Mouse (Mus musculus) neural tube, embryonic 12.5 days (tissue): Measurements from ENCODE around the gene Anapc15. TPM values are rescaled to one million over a fixed set of nuclear protein-coding genes. Genes with fewer than 3 reads are reported as not detected.
"Not testable (repeated sequence)": the region's sequence is repeated elsewhere in the genome, so short reads cannot be mapped to it uniquely, and the experiment has no call there.

Experiments
- ATAC-seq: fragments of 200-750 bp; cut with Nextera tagmentation; 2 replicates; pipeline ENCODE4 v1.8.0; 2017; ENCODE audit warnings: low read depth, mild to moderate bottlenecking, moderate TSS enrichment, moderate library complexity; ENCODE audit not compliant: low FRiP score
- H3K27ac ChIP-seq: fragments of 300-500 bp; sonication (generic); 2 replicates; pipeline ENCODE4 v1.5.1; 2016
- H3K27me3 ChIP-seq: fragments of 300-500 bp; sonication (generic); replicated peaks from 2 replicates; pipeline ENCODE4 v1.6.1; 2016; ENCODE audit warnings: mild to moderate bottlenecking
- H3K36me3 ChIP-seq: fragments of 300-500 bp; sonication (generic); 2 replicates; pipeline ENCODE4 v1.6.1; 2016; ENCODE audit warnings: mild to moderate bottlenecking
- H3K4me1 ChIP-seq: fragments of 300-500 bp; sonication (generic); 2 replicates; pipeline ENCODE4 v1.6.1; 2016
- H3K4me2 ChIP-seq: fragments of 300-500 bp; sonication (generic); replicated peaks from 2 replicates; pipeline ENCODE4 v1.6.1; 2016; ENCODE audit warnings: mild to moderate bottlenecking
- H3K4me3 ChIP-seq: fragments of 300-500 bp; sonication (generic); 2 replicates; pipeline ENCODE4 v1.5.1; 2016
- H3K9ac ChIP-seq: fragments of 300-500 bp; sonication (generic); 2 replicates; pipeline ENCODE4 v1.6.1; 2016; ENCODE audit warnings: mild to moderate bottlenecking
- H3K9me3 ChIP-seq: fragments of 300-500 bp; sonication (generic); 2 replicates; pipeline ENCODE4 v1.6.1; 2016; ENCODE audit warnings: mild to moderate bottlenecking
- WGBS: fragments of 180-500 bp; shearing (Covaris S2); methylation state at CpG from one replicate; pipeline ENCODE4 v1.1.7; 2016; 5-methylcytosine and 5-hydroxymethylcytosine counted together
- microRNA-seq: library from miRNA; unstranded; fragments of <30 nt; microRNA quantifications from one replicate; pipeline ENCODE4, GENCODE M21; 2017
- polyA plus RNA-seq: library from polyadenylated mRNA; unstranded; fragments of >200 nt; fragmentation: Nextera tagmentation; extraction: Ambion mirVana; gene quantifications from 2 replicates; pipeline ENCODE4 v1.2.1, GENCODE M21; 2016

The Anapc15 gene
- polyA plus RNA-seq, 1 experiment from 2014 or later, result 86.0 TPM

DNA sequence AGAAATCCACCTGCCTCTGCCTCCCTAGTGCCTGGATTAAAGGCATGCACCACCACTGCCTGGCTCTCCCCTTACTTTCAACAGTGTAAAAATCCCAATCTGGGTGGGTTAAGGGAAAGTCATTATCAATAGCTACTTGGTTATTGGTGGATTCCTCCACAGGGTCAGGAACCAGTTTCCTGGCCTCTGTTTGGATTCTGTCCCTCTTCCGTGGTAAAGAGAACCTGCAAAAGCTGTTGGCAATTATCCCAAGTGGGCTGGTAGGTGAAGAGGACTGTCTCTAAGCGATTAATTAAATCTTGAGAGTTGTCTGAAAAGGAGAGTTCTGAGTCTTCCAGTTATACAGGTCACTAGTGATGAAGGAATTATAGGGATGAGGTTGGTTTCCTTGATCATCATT, 74.8 kb downstream of the Anapc15 start:
- no peak overlapping the region for H3K9ac ChIP-seq
- H3K27ac ChIP-seq, result no peak overlapping the region
- H3K4me2 ChIP-seq, result no peak overlapping the region
- no peaks in the 10 kb centered on the region for H3K9me3 ChIP-seq
- peaks cover 15% of the 10 kb centered on the region for H3K4me1 ChIP-seq
- H3K4me3 ChIP-seq, result no peak overlapping the region
- WGBS, result 92% methylated on average over 2 of the region's 2 CpGs
- 0 out of 2 replicates have a peak, but pooled peaks cover 2% of the 10 kb centered on the region for H3K36me3 ChIP-seq
- no peak for ATAC-seq
- H3K27me3 ChIP-seq, result no peaks in the 10 kb centered on the region

DNA sequence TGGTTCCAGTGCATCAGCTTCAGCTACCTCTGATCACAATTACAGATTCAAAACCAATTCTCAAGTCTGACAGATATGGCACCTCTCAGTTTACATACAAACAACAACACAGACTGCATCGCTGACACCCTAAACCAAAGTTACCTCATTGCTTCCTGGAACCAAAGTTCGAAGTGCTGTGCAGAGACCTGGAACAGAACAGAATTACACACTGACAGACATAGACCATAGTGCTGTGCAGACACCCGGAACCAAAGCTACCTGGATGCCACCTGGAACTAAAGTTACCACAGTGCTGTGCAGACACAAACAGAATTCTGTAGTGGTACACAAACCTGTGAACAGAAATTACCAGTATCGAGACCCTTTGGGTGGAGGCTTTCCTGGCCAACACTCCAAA, 76.2 kb downstream of the Anapc15 start:
- Histone ChIP-seq H3K27ac (no peak overlapping the region), H3K36me3 (0 out of 2 replicates have a peak, but pooled peaks cover 2% of the 10 kb centered on the region), H3K9me3 (no peaks in the 10 kb centered on the region), H3K4me3 (no peak overlapping the region), H3K4me1 (peaks cover 12% of the 10 kb centered on the region), H3K9ac (no peak overlapping the region), H3K4me2 (no peak overlapping the region), H3K27me3 (no peaks in the 10 kb centered on the region)
- no peak for ATAC-seq
- WGBS, result 96% methylated on average over 4 of the region's 4 CpGs

DNA sequence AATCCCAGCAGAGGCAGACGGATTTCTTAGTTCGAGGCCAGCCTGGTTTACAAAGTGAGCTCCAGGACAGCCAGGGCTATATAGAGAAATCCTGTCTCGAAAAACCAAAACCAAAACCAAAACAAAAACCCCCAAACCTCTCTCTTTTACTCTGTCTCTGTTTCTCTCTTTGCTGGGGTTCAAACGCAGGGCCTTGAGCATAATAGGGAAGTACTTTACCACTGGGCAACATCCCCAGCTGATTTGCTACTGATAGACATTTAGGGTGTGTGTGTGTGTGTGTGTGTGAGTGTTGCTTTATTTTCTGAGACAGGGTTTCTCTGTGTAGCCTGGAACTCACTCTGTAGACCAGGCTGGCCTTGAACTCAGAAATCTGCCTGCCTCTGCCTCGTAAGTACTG, 85.5 kb downstream of the Anapc15 start:
- H3K4me3 ChIP-seq, ATAC-seq, H3K4me1 ChIP-seq, H3K9ac ChIP-seq, H3K27ac ChIP-seq, H3K4me2 ChIP-seq, H3K36me3 ChIP-seq, H3K27me3 ChIP-seq, H3K9me3 ChIP-seq: not testable (repeated sequence)
- WGBS, result 94% methylated on average over 5 of the region's 5 CpGs

Small RNAs within 50 kb of the gene (microRNA-seq; reads per million reads assigned to microRNA genes)
- not detected for gene Gm22655

Other genes starting within 250 kb of the Anapc15 start
- 33.8 and 41.0 TPM in 2 replicates for gene Clpb, start 200.1 kb upstream of the Anapc15 start, polyA plus RNA-seq
- gene Phox2a, start 45.4 kb upstream of the Anapc15 start, polyA plus RNA-seq, result 1.9 and 2.4 TPM in 2 replicates
- gene Inppl1, start 25.5 kb upstream of the Anapc15 start, polyA plus RNA-seq, result 34.9 and 37.7 TPM in 2 replicates
- gene Folr2, start 6.5 kb upstream of the Anapc15 start, polyA plus RNA-seq, result 1.2 and 1.3 TPM in 2 replicates
- 1.0 TPM in 1 of 2 replicates, not detected in the other for gene Folr1, start 7.1 kb downstream of the Anapc15 start, polyA plus RNA-seq
- 134 and 137 TPM in 2 replicates for gene Lamtor1, start 42.2 kb downstream of the Anapc15 start, polyA plus RNA-seq
- gene Tomt, start 42.6 kb downstream of the Anapc15 start, polyA plus RNA-seq, result 0.56 and 0.74 TPM in 2 replicates
- 5.0 and 6.3 TPM in 2 replicates for gene Lrrc51, start 70.2 kb downstream of the Anapc15 start, polyA plus RNA-seq
- 82.7 and 86.1 TPM in 2 replicates for gene Numa1, start 70.4 kb downstream of the Anapc15 start, polyA plus RNA-seq
- 4.1 and 5.3 TPM in 2 replicates for gene Il18bp, start 155.0 kb downstream of the Anapc15 start, polyA plus RNA-seq
- 29.1 and 30.2 TPM in 2 replicates for gene Rnf121, start 201.8 kb downstream of the Anapc15 start, polyA plus RNA-seq
- 32.4 and 34.2 TPM in 2 replicates for gene Xndc1, start 201.8 kb downstream of the Anapc15 start, polyA plus RNA-seq
- gene Xntrpc, start 202.0 kb downstream of the Anapc15 start, polyA plus RNA-seq, result 2.5 and 2.6 TPM in 2 replicates
- 0.60 and 1.4 TPM in 2 replicates for gene Trpc2, start 219.4 kb downstream of the Anapc15 start, polyA plus RNA-seq
- gene Art1, start 238.0 kb downstream of the Anapc15 start, polyA plus RNA-seq, result 3.3 and 4.6 TPM in 2 replicates
- 2.3 and 2.6 TPM in 2 replicates for gene Art5, start 245.8 kb downstream of the Anapc15 start, polyA plus RNA-seq